Mouse (Mus musculus) cerebellum, postnatal 14 days (tissue): ENCODE measurements at regions not wholly inside any gene's neighbourhood (a gene's known extent, or its start where the extent isn't known, plus 50 kb on each side); places are given as distances from the start of the nearest gene placed in this dataset.

Experiments
- DNase-seq, 2 experiments: peaks; one replicate each; pipeline ENCODE4 v3.0.0; 2021; ENCODE audit warnings: mixed read lengths in 2 of 2

DNA sequence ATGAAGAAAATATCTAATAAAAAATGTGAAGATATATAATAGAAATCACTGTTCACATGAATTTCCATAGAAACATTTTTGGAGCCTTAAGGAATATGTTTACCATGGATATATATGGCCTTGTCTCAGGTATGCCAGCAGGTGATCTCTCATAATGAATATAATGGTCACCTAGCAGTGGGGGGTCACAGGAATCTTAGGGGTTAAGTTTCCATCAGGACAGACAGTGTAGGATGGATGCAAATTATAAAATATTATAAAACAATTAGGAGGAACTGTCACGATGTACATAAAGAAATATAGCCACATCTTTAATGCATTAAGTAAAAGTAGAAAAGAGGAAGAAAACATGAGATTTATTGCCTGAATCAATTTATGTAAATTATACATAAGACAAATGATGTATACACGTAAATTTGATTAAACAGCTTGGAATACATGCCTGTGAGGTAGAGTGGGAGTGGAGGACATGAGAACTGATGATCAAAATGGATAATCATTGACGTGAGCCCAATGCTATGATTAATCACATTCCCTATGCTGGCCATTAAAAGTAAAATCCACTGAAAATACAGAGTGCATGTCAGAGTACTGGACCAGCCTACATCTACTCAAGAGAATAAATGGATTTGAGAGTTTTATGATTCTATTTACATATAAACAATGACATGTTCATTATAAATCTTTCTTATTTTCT, 693.0 kb upstream of the Gpc5 start:
- no peak for DNase-seq

DNA sequence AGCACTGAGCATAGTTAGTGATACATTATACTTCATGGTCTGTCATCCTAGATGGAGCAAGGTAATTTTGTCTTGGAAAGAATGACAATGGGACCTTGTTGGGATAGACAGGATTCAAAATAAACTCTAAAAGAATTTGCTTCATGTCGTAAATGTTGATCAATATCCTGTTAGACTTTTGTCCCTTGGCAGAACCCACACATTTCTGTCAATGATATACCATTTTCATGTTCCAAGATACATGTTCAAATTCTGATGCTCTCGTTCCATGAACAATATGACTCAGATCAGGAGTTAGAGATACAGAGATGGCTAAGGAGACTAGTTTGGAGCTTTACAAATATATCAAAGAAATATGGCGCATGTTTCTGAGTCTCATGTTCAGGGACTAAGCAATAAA, 673.2 kb upstream of the Gpc5 start:
- no peak for DNase-seq

DNA sequence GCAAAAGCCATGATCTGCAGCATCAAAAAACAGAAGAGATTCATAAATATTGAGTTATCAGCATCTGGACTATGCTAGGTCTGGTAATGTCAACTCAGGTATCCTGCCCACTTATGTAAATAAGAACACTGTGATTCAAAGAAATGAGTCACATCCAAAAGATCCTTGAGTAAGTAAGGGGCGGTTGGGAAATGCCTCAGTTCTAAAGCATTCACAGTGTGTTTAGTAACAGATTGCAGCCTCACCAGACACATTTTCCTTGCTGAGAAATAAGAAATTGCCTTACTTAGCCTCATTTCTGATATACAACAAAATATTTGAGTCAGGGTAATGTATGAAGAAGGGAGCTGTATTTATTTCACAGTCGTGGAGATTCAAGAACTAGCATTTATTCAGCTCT, 666.5 kb upstream of the Gpc5 start:
- no peak for DNase-seq
